Mouse (Mus musculus): Measurements from ENCODE around the gene Taf1d. TPM values are rescaled to one million over a fixed set of nuclear protein-coding genes. Genes with fewer than 3 reads are reported as not detected.

Taf1d gene
- total and polyA plus RNA-seq, 2 experiments = 6.8 to 179 TPM

DNA sequence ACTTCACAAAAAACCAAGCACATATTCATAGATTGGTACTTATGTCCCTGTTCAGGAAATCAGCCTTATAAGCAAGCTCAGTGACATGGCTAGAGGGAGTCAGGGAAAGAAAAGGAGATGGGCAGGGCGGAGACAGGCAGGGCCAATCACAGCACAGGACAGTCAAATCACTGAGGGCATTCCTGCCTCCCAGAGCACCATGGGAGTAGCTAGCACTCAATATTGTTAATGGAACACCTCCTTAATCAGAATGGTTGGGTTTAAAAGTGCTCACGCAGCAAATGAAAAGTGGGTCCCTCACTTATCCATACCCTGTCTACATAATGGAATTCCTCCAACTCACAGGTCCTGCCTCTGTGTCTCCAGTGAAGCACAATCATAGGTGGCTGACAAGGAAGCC, 3.1 kb upstream of the Taf1d start:
- TF ChIP-seq POLR2A (IDR thresholded peaks at IDR 0.05; ENCODE audit: extremely low read depth, insufficient read depth, low read length) = no peak
- no peak for TF ChIP-seq CTCF (IDR thresholded peaks at IDR 0.05; ENCODE audit: low read depth, low read length)
- WGBS = 72% methylated on average over 2 of the region's 2 CpGs
- Histone ChIP-seq H3K36me3 (ENCODE audit: control insufficient read depth, insufficient read depth, low read length) (0 out of 2 replicates have a peak, but pooled peaks cover 2% of the 10 kb centered on the region), H3K27me3 (ENCODE audit: control insufficient read depth, insufficient read depth, low read length) (no peaks in the 10 kb centered on the region), H3K4me1 (ENCODE audit: control insufficient read depth, insufficient read depth, low read length) (peaks cover 17% of the 10 kb centered on the region), H3K79me2 (ENCODE audit: control insufficient read depth, insufficient read depth, low read length) (peaks cover 3% of the 10 kb centered on the region; the same call in 1 of the 2 replicates), H3K4me3 (ENCODE audit: insufficient read depth, low read depth, low read length) (no peak overlapping the region), H3K27ac (replicated peaks; ENCODE audit: insufficient read depth, low read depth, low read length) (0 out of 2 replicates have a peak overlapping the region, but pooled peaks have one; percentile 1), H3K9ac (ENCODE audit: low read depth, low read length) (no peak overlapping the region)
- peak; percentile 55 for DNase-seq (ENCODE audit: extremely low read depth, low read depth, low spot score)

DNA sequence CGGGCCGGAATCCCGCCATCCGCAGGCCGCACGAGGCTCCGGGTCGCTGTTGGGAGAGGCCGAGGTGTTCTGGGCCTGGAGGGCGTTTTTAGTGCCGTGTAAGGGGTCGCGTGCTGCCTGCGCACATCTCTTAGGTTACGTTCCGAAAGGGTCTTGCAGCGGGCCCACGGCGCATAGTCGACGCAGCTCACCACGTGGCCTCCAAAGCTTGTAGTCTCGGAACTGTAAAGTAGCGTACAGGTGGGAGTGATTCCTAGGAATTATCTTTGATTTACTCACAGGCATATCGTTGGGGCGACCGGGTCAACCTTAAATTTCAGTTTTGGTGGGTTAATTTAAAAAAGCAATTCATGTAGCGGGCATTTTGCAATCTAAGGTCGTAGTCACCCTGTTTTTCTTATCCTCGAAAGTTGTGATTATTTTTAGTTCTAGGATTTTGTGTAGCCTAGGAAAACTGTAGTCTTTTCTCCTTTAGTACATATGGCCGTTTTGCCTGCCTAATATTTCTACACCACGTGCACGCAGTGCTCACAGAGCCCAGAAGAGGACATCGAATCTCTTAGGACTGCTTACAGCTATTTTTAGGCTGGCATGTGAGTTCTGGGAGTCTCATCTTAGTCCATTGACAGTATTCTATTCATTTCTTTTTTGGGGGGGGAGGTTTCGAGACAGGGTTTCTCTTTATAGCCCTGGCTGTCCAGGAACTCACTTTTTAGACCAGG, 545 bp downstream of the Taf1d start, which contains the start of gene 4931406C07Rik:
4931406C07Rik (minus strand) TSS at position 51 of the 722 bp plus-strand sequence.
- H3K27me3 ChIP-seq (ENCODE audit: control insufficient read depth, insufficient read depth, low read length) = no peaks in the 10 kb centered on the region
- peak within 1 kb of the TSS; percentile 79 for H3K4me3 ChIP-seq (ENCODE audit: insufficient read depth, low read depth, low read length)
- peaks cover 3% of the 10 kb centered on the region; the same call in 1 of the 2 replicates for H3K79me2 ChIP-seq (ENCODE audit: control insufficient read depth, insufficient read depth, low read length)
- H3K36me3 ChIP-seq (ENCODE audit: control insufficient read depth, insufficient read depth, low read length) = peaks cover 29% of the 10 kb centered on the region
- H3K27ac ChIP-seq (replicated peaks; ENCODE audit: insufficient read depth, low read depth, low read length) = peak within 1 kb of the TSS; percentile 70
- WGBS = under 1% methylated on average over 35 of the region's 35 CpGs
- DNase-seq (ENCODE audit: extremely low read depth, low read depth, low spot score) = no peak
- no peak for TF ChIP-seq CTCF (IDR thresholded peaks at IDR 0.05; ENCODE audit: low read depth, low read length)
- no peak for TF ChIP-seq POLR2A (IDR thresholded peaks at IDR 0.05; ENCODE audit: extremely low read depth, insufficient read depth, low read length)
- peak within 1 kb of the TSS; percentile 93 for H3K9ac ChIP-seq (ENCODE audit: low read depth, low read length)
- peaks cover 17% of the 10 kb centered on the region for H3K4me1 ChIP-seq (ENCODE audit: control insufficient read depth, insufficient read depth, low read length)

DNA sequence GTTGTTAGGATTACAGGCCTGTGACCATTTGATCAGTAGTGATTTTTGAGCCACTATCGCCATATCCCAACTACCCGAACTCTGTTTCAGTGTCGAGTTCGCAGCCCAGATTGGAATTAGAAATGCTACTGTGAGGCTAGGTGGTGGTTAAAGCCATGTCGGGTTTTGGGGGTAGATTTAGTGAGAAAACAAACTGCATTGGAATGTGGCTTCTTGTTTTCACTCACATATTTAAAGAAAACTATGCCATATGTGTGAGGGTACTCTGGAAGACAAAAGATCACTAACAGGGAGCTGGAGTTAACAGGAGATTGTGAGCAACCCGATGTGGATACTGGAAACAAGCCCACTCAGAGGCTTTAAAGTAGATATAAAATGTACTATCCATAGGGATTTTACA, 1.2 kb downstream of the Taf1d start:
- DNase-seq (ENCODE audit: extremely low read depth, low read depth, low spot score) = no peak
- TF ChIP-seq CTCF (IDR thresholded peaks at IDR 0.05; ENCODE audit: low read depth, low read length) = no peak
- no peak for TF ChIP-seq POLR2A (IDR thresholded peaks at IDR 0.05; ENCODE audit: extremely low read depth, insufficient read depth, low read length)
- Histone ChIP-seq H3K9ac (ENCODE audit: low read depth, low read length) (peak overlapping the region; percentile 61), H3K27ac (replicated peaks; ENCODE audit: insufficient read depth, low read depth, low read length) (no peak overlapping the region), H3K79me2 (ENCODE audit: control insufficient read depth, insufficient read depth, low read length) (peaks cover 3% of the 10 kb centered on the region; the same call in 1 of the 2 replicates), H3K4me3 (ENCODE audit: insufficient read depth, low read depth, low read length) (peak overlapping the region; percentile 79; the same call in 1 of the 2 replicates), H3K4me1 (ENCODE audit: control insufficient read depth, insufficient read depth, low read length) (peaks cover 17% of the 10 kb centered on the region), H3K27me3 (ENCODE audit: control insufficient read depth, insufficient read depth, low read length) (no peaks in the 10 kb centered on the region), H3K36me3 (ENCODE audit: control insufficient read depth, insufficient read depth, low read length) (peaks cover 36% of the 10 kb centered on the region)
- WGBS = 25% methylated on average over 6 of the region's 6 CpGs

DNA sequence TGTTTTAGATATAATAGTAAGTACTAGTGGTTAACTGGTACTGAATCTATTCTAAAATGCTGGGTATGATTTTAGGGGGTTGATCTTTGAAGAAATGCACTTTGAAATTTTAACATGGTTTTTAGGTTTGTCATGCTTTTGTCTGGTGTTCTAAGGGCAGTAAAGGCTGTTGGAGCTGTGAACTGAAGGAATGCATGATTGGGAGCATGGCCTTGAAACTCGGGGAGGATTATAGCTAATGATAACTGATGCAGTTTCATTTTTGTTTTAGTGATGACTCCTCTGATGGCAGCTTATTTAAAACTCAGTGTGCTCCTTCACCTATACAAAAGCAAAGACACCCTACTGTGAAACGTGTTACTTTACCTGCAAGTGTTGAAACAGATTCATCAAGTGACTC, 2.2 kb downstream of the Taf1d start:
- no peak overlapping the region for H3K9ac ChIP-seq (ENCODE audit: low read depth, low read length)
- peaks cover 17% of the 10 kb centered on the region for H3K4me1 ChIP-seq (ENCODE audit: control insufficient read depth, insufficient read depth, low read length)
- H3K27ac ChIP-seq (replicated peaks; ENCODE audit: insufficient read depth, low read depth, low read length) = no peak overlapping the region
- DNase-seq (ENCODE audit: extremely low read depth, low read depth, low spot score) = no peak
- no peak overlapping the region for H3K4me3 ChIP-seq (ENCODE audit: insufficient read depth, low read depth, low read length)
- peaks cover 42% of the 10 kb centered on the region for H3K36me3 ChIP-seq (ENCODE audit: control insufficient read depth, insufficient read depth, low read length)
- 61% methylated on average over 2 of the region's 2 CpGs for WGBS
- H3K27me3 ChIP-seq (ENCODE audit: control insufficient read depth, insufficient read depth, low read length) = no peaks in the 10 kb centered on the region
- H3K79me2 ChIP-seq (ENCODE audit: control insufficient read depth, insufficient read depth, low read length) = peaks cover 3% of the 10 kb centered on the region; the same call in 1 of the 2 replicates
- TF ChIP-seq POLR2A (IDR thresholded peaks at IDR 0.05; ENCODE audit: extremely low read depth, insufficient read depth, low read length) (no peak), CTCF (IDR thresholded peaks at IDR 0.05; ENCODE audit: low read depth, low read length) (no peak)

DNA sequence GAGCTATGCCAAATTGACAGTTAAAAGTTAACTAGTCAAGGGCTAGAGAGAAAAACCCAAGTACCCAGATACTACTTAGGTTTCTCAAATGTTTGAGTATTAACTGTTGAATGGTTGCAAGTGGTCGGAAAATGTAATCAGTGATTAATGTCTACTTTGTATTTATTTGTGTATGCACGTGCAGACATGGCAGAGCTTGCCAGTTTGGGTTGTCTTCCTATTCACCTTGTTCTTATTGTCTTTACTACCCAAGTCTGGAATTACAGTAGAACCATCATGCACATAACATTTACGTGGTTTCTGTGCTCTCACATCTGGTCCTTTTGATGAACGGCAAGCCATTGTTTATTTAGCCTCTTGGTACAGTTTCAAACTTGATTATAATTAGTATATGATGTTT, 3.4 kb downstream of the Taf1d start:
- H3K27me3 ChIP-seq (ENCODE audit: control insufficient read depth, insufficient read depth, low read length) = no peaks in the 10 kb centered on the region
- H3K4me3 ChIP-seq (ENCODE audit: insufficient read depth, low read depth, low read length) = no peak overlapping the region
- H3K27ac ChIP-seq (replicated peaks; ENCODE audit: insufficient read depth, low read depth, low read length) = no peak overlapping the region
- peaks cover 3% of the 10 kb centered on the region; the same call in 1 of the 2 replicates for H3K79me2 ChIP-seq (ENCODE audit: control insufficient read depth, insufficient read depth, low read length)
- 54% methylated on average over 4 of the region's 4 CpGs for WGBS
- H3K9ac ChIP-seq (ENCODE audit: low read depth, low read length) = no peak overlapping the region
- peaks cover 54% of the 10 kb centered on the region for H3K36me3 ChIP-seq (ENCODE audit: control insufficient read depth, insufficient read depth, low read length)
- DNase-seq (ENCODE audit: extremely low read depth, low read depth, low spot score) = no peak
- H3K4me1 ChIP-seq (ENCODE audit: control insufficient read depth, insufficient read depth, low read length) = peaks cover 16% of the 10 kb centered on the region
- no peak for TF ChIP-seq CTCF (IDR thresholded peaks at IDR 0.05; ENCODE audit: low read depth, low read length)
- TF ChIP-seq POLR2A (IDR thresholded peaks at IDR 0.05; ENCODE audit: extremely low read depth, insufficient read depth, low read length) = no peak

DNA sequence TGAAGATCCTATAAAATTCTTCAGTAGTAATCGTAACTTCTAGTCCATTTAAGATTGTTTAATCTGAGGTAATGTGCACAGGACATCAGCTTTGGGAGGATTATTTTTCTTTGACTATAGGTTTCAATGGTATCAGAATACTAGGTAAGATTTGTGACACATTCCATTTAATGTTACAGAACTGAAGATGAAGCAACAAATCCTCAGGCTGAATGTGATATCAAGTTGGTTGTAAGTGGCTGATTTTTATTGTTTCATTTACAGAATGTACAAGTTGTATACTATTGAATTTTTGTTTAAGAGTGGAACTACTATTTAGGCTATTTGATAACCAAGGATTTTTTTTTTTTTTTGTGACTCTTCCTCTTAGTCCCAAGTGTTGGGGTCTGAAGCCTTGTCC, 4.2 kb downstream of the Taf1d start:
- Histone ChIP-seq H3K27me3 (ENCODE audit: control insufficient read depth, insufficient read depth, low read length) (no peaks in the 10 kb centered on the region), H3K4me1 (ENCODE audit: control insufficient read depth, insufficient read depth, low read length) (peaks cover 10% of the 10 kb centered on the region), H3K36me3 (ENCODE audit: control insufficient read depth, insufficient read depth, low read length) (peaks cover 61% of the 10 kb centered on the region), H3K79me2 (ENCODE audit: control insufficient read depth, insufficient read depth, low read length) (peaks cover 3% of the 10 kb centered on the region; the same call in 1 of the 2 replicates), H3K4me3 (ENCODE audit: insufficient read depth, low read depth, low read length) (no peak overlapping the region), H3K9ac (ENCODE audit: low read depth, low read length) (no peak overlapping the region), H3K27ac (replicated peaks; ENCODE audit: insufficient read depth, low read depth, low read length) (no peak overlapping the region)
- TF ChIP-seq CTCF (IDR thresholded peaks at IDR 0.05; ENCODE audit: low read depth, low read length) (no peak), POLR2A (IDR thresholded peaks at IDR 0.05; ENCODE audit: extremely low read depth, insufficient read depth, low read length) (no peak)
- 95% methylated on average over 1 of the region's 1 CpGs for WGBS
- no peak for DNase-seq (ENCODE audit: extremely low read depth, low read depth, low spot score)

Data from liver, adult 2 months (tissue).